Mouse (Mus musculus) layer of hippocampus, adult 9-11 months (tissue): Measurements from ENCODE around the gene Prkaa2.

Source experiments
- DNase-seq: peaks from one replicate; pipeline ENCODE4 v3.0.0; 2022

The Prkaa2 gene

GRCm38 (mm10) chr4:105108641-105109198 lies 970 bp downstream of the Prkaa2 start:
- DNase-seq: no peak

DNA sequence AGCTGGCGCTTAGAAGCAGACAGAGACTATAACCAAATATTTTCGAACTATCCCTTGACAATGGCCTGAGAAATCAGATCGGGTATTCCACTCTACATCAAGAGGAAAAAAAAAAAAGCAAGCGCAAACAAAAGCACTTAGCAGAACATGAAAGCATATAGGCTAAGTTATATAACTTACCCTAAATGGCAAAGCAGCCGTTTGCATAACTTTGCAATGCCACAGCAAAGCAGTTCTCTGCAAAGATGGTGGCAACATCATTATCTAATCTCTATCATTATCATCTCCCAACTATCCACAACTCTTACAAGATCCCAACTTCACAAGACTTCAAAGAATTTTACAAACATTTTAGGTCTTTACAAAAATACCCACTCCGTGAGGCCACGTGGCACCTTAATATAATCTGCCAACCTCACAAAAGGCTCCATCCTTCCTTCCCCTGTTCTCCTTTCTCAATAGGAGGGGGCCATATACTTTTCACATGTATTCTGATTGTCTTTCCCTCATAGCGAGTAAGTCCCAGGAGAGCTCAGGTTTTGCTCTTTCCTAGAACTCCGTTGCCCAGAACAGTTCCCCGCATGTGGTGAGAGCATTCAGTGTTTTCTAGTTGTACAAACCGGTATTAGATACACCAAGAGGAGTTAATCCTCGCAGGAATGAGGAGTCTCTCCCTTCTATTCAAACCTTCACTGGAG lies 1.6 kb downstream of the Prkaa2 start:
- DNase-seq: no peak

- DNase-seq: no peak
Measured at GRCm38 (mm10) chr4:105104099-105104872, 5.4 kb downstream of the Prkaa2 start.

GRCm38 (mm10) chr4:105101337-105101688 lies 8.4 kb downstream of the Prkaa2 start:
- no peak for DNase-seq

DNA sequence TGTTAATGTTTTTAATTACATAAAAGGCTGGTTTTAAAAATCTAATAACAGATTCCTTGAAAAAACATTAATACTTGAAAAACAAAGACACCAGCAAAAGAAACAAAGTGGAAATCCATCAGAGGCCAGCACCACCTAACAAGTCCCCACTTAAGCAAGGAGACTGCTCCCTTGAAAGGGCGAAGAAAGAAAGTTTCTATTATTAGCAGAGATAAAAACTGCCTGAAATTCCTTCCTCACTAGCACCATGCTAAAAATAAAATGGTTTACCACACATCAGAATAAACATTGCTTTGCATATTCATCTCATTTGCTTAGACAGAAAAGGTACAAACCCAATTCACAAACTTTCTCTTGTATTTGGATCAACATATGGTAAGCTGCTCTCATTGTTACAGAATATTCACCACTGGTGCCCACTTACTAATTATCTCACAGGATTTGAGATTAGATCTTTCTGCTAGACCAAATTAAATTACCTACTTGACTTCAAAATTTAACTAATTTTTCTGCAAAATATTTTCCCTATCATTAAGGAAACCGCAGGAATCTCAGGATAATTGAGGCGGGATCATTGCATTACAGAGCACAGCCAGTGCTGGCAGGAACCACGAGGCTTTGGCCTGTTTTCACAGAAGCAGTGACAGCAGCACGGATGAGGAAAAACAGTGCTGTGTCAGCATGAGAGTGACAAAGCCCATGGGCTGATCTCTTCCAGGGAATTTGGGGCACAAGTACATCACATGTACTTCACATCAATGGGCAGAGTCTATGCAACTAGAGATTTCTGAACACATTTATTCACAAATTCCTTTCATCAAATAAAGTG lies 9.0 kb downstream of the Prkaa2 start:
- no peak for DNase-seq

GRCm38 (mm10) chr4:105098660-105099059 lies 11.0 kb downstream of the Prkaa2 start:
- no peak for DNase-seq

DNA sequence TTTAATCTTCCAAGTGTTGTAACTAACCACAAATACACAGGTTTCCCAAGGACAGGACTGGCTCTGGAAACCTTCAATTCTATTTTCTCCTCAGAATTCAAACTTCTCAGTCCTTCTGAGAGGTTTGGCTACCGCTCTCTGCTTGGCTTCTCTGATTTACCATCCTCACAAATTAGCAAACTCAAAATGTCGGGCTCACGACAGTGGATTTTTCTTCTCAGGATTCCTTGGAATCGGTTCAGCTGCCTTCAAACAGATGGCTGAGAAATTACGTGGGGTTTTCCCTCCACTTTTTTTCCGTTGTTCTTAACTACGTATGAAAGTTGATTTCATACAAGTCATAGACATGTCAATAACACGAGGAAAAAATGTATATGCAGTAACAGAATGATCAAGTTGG lies 11.5 kb downstream of the Prkaa2 start:
- DNase-seq: no peak

GRCm38 (mm10) chr4:105095316-105095715 lies 14.4 kb downstream of the Prkaa2 start:
- peak; percentile 63 for DNase-seq

- no peak for DNase-seq
Measured at GRCm38 (mm10) chr4:105093951-105094350, 15.7 kb downstream of the Prkaa2 start.

DNA sequence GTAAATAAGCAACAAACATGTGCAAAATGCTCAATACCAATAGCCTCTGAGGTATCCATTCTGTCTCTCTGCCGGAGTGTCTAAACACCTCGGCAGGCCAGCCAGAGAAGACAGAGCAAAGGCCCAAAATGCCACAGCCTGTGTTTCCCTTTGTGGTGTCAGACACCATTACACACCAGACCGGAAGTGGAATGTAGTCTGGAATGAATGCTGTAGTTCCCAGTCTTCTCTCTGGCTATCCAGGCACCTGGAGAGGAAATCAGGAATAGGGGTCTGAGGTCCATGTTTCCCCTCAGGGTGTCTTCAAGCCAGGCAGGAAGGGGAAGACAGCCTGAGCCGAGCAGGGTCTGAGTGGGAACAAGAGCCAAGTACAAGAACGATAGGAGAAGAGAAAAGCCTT lies 19.3 kb downstream of the Prkaa2 start:
- DNase-seq: no peak

GRCm38 (mm10) chr4:105089386-105089785 lies 20.3 kb downstream of the Prkaa2 start:
- no peak for DNase-seq

GRCm38 (mm10) chr4:105088671-105089070 lies 21.0 kb downstream of the Prkaa2 start:
- no peak for DNase-seq

GRCm38 (mm10) chr4:105076152-105076551 lies 33.5 kb downstream of the Prkaa2 start:
- no peak for DNase-seq

DNA sequence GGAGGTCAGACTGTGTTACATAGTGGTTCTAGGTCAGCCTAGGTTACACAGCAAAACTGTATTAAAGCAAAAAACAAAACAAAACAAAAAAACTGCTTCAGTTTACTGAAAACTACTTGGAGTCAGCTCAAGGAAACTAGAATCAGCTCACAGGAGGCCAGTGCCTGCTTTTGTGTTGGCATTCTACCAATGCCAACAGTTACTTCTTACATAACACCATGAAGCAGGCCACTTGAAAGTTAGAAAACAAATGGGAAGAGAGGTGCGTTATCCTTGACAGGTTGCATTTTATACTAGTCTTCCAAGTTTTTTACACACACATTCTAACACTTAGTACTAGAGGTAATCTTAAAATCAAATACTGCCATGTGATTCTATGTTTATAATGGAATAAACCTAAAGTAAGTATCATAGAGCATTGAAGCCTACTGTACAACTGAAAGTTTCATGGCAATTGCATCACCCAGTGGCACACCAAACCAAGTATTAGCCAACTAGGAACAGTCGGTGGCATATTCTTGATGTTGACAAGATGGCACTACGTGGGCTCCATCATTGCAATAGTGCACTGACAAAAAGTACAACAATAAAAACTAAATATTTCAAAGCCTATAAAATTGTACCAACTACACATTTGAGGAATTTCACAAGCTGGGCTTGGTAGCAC lies 37.8 kb downstream of the Prkaa2 start:
- DNase-seq: no peak

DNA sequence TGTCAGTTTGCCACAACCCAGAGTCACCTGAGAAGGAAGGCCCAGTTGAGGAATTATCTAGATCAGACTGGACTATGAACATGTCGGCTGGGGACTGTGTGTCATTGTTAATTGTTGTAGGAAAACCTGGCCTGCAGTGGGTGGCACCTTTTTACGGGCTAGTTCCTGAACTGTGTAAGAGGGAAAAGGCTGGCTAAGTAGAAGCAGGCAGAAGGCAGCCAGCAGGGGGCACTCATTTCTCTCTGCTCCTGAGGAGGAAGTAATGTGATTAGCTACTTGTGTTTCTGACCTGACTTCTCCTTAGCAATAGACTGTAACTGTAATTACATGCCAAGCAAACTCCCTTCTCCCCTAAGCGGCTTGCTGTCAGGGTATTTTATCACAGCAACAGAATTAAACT lies 38.7 kb downstream of the Prkaa2 start:
- DNase-seq: peak; percentile 57

DNA sequence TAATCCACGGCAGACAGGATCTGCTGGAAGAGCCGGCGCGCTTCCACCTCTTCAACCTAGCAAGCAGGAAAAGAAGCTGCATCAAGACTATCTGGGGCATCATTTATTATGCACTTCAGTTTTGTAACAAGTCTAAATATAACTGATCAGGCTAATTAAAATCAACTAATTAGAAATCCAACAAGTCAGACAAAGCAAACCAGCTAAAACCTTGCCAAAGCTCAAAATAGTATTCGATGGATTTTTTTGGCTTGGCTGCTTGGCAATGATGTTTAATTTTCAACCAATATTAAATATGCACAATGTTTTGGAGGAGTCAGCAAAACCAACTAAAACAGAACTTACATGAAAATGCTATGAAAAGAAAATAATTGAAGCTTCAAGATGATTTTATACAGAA lies 58.4 kb downstream of the Prkaa2 start:
- DNase-seq: peak; percentile 36

DNA sequence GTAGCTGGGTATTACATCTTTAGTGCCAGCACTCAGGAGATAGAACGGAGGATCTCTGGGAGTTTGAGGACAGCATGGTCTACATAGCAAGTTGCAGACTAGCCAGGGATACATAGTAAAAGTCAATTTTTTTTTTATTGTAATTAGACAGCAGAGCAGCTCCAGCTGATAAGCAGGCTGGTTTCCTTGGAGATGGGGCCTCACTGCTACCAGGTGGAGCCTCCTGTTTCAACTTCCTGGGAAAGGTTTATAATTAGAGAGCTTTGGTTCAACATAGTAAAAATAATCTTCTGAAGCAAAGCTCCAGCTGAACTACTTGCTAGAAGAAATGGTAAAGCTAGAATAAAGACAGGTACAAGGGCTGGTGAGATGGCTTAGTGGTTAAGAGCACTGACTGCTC lies 59.6 kb downstream of the Prkaa2 start:
- no peak for DNase-seq

GRCm38 (mm10) chr4:105034259-105034658 lies 75.4 kb downstream of the Prkaa2 start:
- no peak for DNase-seq

- no peak for DNase-seq
Measured at GRCm38 (mm10) chr4:105033153-105033552, 76.5 kb downstream of the Prkaa2 start.

GRCm38 (mm10) chr4:105031104-105031503 lies 78.6 kb downstream of the Prkaa2 start:
- no peak for DNase-seq

DNA sequence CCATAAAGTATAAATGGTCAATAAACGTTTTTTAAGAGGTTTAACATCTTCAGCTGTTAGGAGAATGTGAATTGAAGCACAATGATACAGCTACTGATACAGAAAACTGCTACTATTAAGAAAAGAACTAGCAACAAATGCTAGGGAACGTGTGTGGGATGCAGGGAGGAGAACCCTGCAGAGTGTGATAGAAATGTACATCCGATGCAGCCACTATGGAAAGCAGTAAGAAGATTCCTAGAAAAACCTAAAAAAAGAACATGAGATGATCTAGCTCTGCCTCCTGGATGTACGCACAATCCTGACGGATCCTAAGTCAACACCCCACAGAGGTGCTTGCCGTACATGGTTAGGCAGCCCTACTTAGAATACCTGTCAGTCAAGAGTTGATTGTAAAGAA lies 82.4 kb downstream of the Prkaa2 start:
- DNase-seq: no peak

GRCm38 (mm10) chr4:105016006-105016613 lies 93.6 kb downstream of the Prkaa2 start:
- DNase-seq: no peak
